Mouse (Mus musculus) liver (tissue): ENCODE measurements around the gene Mtx1.

Experiments
- DNase-seq: peaks from one replicate; pipeline ENCODE4 v3.0.0-alpha.2; 2020; ENCODE audit warnings: mixed read lengths

The Mtx1 gene

GRCm38 (mm10) chr3:89226900-89227299 is at the start of gene Mtx1:
TSS of gene Mtx1 (minus strand) at chr3:89227088.
- no peak for DNase-seq

- DNase-seq: no peak
Observed at GRCm38 (mm10) chr3:89276061-89276460, 49.2 kb upstream of the Mtx1 start.

GRCm38 (mm10) chr3:89271760-89272159 is 44.9 kb upstream of the Mtx1 start:
- DNase-seq: no peak

GRCm38 (mm10) chr3:89270891-89271290 is 44.0 kb upstream of the Mtx1 start:
- DNase-seq: no peak

GRCm38 (mm10) chr3:89270051-89270755 is 43.3 kb upstream of the Mtx1 start, which contains the start of gene Slc50a1:
TSS of gene Slc50a1 (minus strand) at chr3:89270570.
- peak; percentile 79 for DNase-seq

- DNase-seq: no peak
Observed at GRCm38 (mm10) chr3:89268916-89269315, 42.0 kb upstream of the Mtx1 start.

- DNase-seq: peak; percentile 79
Observed at GRCm38 (mm10) chr3:89266439-89266893, 39.6 kb upstream of the Mtx1 start.

GRCm38 (mm10) chr3:89262417-89262816 is 35.5 kb upstream of the Mtx1 start:
- DNase-seq: no peak

GRCm38 (mm10) chr3:89260211-89260610 is 33.3 kb upstream of the Mtx1 start:
- no peak for DNase-seq

GRCm38 (mm10) chr3:89259076-89259475 is 32.2 kb upstream of the Mtx1 start, which contains the start of gene Dpm3:
TSS of gene Dpm3 (plus strand) at chr3:89259358.
- no peak for DNase-seq

GRCm38 (mm10) chr3:89256177-89256576 is 29.3 kb upstream of the Mtx1 start:
- no peak for DNase-seq

GRCm38 (mm10) chr3:89254994-89255393 is 28.1 kb upstream of the Mtx1 start:
- DNase-seq: no peak

- peak; percentile 53 for DNase-seq
Observed at GRCm38 (mm10) chr3:89251365-89251895, 24.5 kb upstream of the Mtx1 start.

- peak; percentile 60 for DNase-seq
Observed at GRCm38 (mm10) chr3:89250435-89251040, 23.6 kb upstream of the Mtx1 start.

GRCm38 (mm10) chr3:89247466-89247865 is 20.6 kb upstream of the Mtx1 start:
- DNase-seq: no peak

GRCm38 (mm10) chr3:89246261-89247100 is 19.6 kb upstream of the Mtx1 start, which contains the start of gene Trim46:
TSS of gene Trim46 (minus strand) at chr3:89246309.
- DNase-seq: peak; percentile 91

- DNase-seq: no peak
Observed at GRCm38 (mm10) chr3:89245688-89246171, 18.8 kb upstream of the Mtx1 start, which contains the start of gene Krtcap2. TSS of gene Krtcap2 (plus strand) at chr3:89245966.

- DNase-seq: no peak
Observed at GRCm38 (mm10) chr3:89244982-89245687, 18.2 kb upstream of the Mtx1 start.

GRCm38 (mm10) chr3:89244158-89244981 is 17.5 kb upstream of the Mtx1 start:
- no peak for DNase-seq

- DNase-seq: peak; percentile 57
Observed at GRCm38 (mm10) chr3:89243609-89244008, 16.7 kb upstream of the Mtx1 start.

GRCm38 (mm10) chr3:89242331-89242895 is 15.5 kb upstream of the Mtx1 start:
- peak; percentile 59 for DNase-seq
